Mouse (Mus musculus) cortical plate, adult 2 months (tissue): ENCODE measurements around the gene Map4k5.

Experiments used
- CTCF ChIP-seq: fragments of 200-500 bp; IDR thresholded peaks from 2 replicates; pipeline ENCODE4 v1.5.1; 2011; ENCODE audit warnings: mild to moderate bottlenecking, control low read depth, low read length; ENCODE audit not compliant: insufficient read depth; ENCODE audit errors: extremely low read depth
- POLR2A ChIP-seq: fragments of 200-500 bp; IDR thresholded peaks from 2 replicates; pipeline ENCODE4 v1.6.1; 2011; ENCODE audit warnings: mild to moderate bottlenecking, low read length, control low read depth; ENCODE audit not compliant: insufficient read depth; ENCODE audit errors: extremely low read depth

DNA sequence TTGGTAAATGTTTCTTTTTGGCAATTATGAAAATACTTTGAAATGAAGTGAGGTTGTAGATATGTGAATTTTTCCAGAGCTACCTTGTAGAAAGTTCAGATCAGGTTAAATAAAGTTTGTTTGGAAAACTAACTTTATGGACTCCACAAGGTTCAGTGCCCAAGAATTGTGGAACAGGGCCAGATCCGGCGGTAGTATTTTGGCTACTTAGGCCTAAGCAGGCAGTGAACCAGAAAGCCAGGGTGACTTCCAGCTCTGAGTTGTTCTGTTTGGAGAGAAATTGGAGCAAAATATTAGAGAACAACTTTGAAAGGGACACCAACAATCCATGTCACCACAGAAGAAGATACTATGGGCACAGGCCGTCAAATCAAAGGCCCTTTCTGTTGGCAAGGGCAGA, 96.7 kb downstream of the Map4k5 start:
- TF ChIP-seq CTCF (no peak), POLR2A (no peak)
